12 mouse cellular contexts compared by ENCODE assay signal in the genomic region with DNA sequence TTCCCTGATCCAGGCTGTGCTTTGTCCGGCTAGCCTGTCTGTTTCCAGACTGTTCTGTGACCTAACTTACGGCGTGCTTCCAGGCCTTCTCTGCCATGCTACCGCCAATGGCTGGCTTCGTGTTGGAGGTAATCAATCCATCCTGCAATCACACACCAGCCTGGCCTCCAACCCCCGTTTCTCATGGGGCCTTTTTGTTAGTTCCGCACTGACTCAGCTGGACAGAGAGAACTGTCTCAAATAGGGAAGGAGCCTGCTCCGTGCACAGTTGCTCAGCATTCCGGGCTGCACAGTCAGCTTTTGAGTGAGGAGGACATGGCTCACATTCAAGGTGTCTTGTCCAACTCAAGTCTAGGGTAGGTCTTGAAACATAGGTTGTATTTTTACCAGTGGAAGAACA.
A peak's percentile ranks its signal among the peaks of the same experiment; 100 is the strongest.
DNase-seq lines count a peak whose midpoint lies in the region; ATAC-seq lines count a peak whose summit lies in the region.
"Had no signal": no experiment of that assay in that cellular context is flagged by ENCODE, and none has a peak within 500 bp of the region (broad histone marks: within the 10 kb centered on the region; RNA-seq: fewer than 3 reads in every experiment).

No protein-coding gene starts in this region.

- H3K27ac ChIP-seq in kidney, embryonic 15.5 days, result peak overlapping the region; percentile 34; the same call in 1 of the 2 replicates
- peak overlapping the region; percentile 73 for H3K27ac ChIP-seq in limb, embryonic 10.5 days
- H3K27ac ChIP-seq: lung, embryonic 15.5 days; neural tube, embryonic 12.5 days had no signal

- H3K4me2 ChIP-seq in kidney, embryonic 15.5 days, result no peak overlapping the region
- H3K4me2 ChIP-seq: lung, embryonic 15.5 days; neural tube, embryonic 12.5 days had no signal

- H3K9me3 ChIP-seq in kidney, embryonic 15.5 days (replicated peaks), result no peaks in the 10 kb centered on the region
- H3K9me3 ChIP-seq in limb, embryonic 10.5 days (replicated peaks), result no peaks in the 10 kb centered on the region
- H3K9me3 ChIP-seq: lung, embryonic 15.5 days; neural tube, embryonic 12.5 days had no signal

- 46% methylated on average over 9 of the region's 9 CpGs for WGBS in kidney, embryonic 15.5 days
- WGBS in limb, embryonic 10.5 days, result 73% methylated on average over 9 of the region's 9 CpGs

- no peaks in the 10 kb centered on the region for H3K27me3 ChIP-seq in kidney, embryonic 15.5 days
- no peaks in the 10 kb centered on the region for H3K27me3 ChIP-seq in limb, embryonic 10.5 days (ENCODE audit: low read depth, poor library complexity, severe bottlenecking)
- H3K27me3 ChIP-seq: lung, embryonic 15.5 days; neural tube, embryonic 12.5 days had no signal

- H3K36me3 ChIP-seq in kidney, embryonic 15.5 days, result peaks cover 22% of the 10 kb centered on the region
- no peaks in the 10 kb centered on the region for H3K36me3 ChIP-seq in limb, embryonic 10.5 days
- H3K36me3 ChIP-seq: lung, embryonic 15.5 days had no signal

- peaks cover 67% of the 10 kb centered on the region for H3K4me1 ChIP-seq in kidney, embryonic 15.5 days
- H3K4me1 ChIP-seq in limb, embryonic 10.5 days, result peaks cover 76% of the 10 kb centered on the region

- H3K9ac ChIP-seq in kidney, embryonic 15.5 days, result no peak overlapping the region
- H3K9ac ChIP-seq: lung, embryonic 15.5 days; neural tube, embryonic 12.5 days had no signal

- no peak for ATAC-seq in kidney, embryonic 15.5 days (replicated peaks; ENCODE audit: low FRiP score)
- no peak for ATAC-seq in frontal cortex, adult (ENCODE audit: low TSS enrichment)

- no peak for DNase-seq in kidney, adult 9 months
- DNase-seq in CD4-positive helper T cell, adult 2 months (ENCODE audit: low read depth, low spot score), result peak; percentile 21
- peak; percentile 7 for DNase-seq in ZHBTc4 (ENCODE audit: low read depth, low spot score)
- DNase-seq in limb, embryonic 10.5 days (ENCODE audit: low spot score), result peak; percentile 31
- no peak for DNase-seq in right cerebral cortex, postnatal 25 days
- no peak for DNase-seq in urinary bladder, adult 2 months (ENCODE audit: low spot score)
- DNase-seq: adrenal gland, postnatal 25 days; kidney, adult 2 months had no signal

- H3K4me3 ChIP-seq in kidney, embryonic 15.5 days (replicated peaks), result no peak overlapping the region
- no peak overlapping the region for H3K4me3 ChIP-seq in limb, embryonic 10.5 days
- H3K4me3 ChIP-seq: lung, embryonic 15.5 days; neural tube, embryonic 12.5 days had no signal

Comparison
In these comparisons a context has a peak if more than half of its experiments do, and no peak if none do; other contexts are left out.
1. DNase-seq: peak in CD4-positive helper T cell, adult 2 months (single experiment), ZHBTc4 (single experiment) and limb, embryonic 10.5 days (single experiment); none in kidney, adult 9 months (single experiment), right cerebral cortex, postnatal 25 days (single experiment) and urinary bladder, adult 2 months (single experiment).